Mouse (Mus musculus) cerebellum, postnatal 14 days (tissue): ENCODE data around the gene Adam15.
A peak's percentile ranks its signal among the peaks of the same experiment; 100 is the strongest.

ENCODE experiments used
- DNase-seq, 2 experiments: peaks; one replicate each; pipeline ENCODE4 v3.0.0; 2021; ENCODE audit warnings: mixed read lengths in 2 of 2

Gene Adam15

DNA sequence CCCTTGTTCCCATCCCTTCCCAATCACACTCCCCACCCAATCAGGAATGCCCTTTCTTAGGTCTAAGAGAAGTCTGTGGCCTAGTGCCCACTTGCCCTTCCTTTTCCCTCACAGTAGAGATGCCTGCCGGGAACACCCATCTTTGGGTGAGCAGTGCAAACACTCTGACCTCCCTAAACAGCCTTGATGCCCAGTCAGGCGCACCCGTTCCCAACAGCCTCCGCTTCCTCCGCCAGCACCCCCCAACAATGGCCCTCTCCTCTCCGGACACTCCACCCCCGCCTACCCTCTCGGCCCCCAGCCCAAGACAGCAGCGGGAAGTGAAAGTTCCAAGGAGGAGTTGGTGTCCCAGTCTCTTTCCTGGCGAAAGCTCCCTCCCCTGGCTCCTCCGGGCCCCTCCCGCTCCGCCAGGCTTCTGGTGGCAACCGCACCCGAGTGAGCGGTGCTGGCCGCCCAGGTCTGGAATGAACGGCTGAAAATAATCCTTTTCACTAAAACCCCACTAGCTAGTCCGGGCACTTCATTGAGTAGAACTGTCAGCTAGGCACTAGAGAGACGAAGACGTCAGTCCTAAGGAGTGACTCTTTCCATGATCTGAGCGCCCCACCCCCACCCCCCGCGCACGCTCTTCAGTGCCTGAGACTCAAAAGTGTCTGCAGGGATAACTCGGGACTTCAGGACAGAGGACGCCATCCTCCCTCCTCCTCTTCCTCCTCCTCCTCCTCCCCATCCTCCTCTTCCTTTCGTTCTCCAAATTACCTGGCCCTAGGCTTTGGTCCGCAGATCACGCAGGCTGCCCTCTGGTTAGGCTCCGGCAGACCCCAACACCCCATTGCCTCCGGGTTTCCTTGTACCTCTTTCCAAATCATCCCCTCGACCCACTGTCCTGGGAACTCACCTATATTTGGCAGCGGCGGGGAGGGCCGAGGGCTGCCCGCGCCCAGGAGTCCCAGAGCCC is 606 bp downstream of the Adam15 start:
- DNase-seq, result peak; percentile 45 to 47

DNA sequence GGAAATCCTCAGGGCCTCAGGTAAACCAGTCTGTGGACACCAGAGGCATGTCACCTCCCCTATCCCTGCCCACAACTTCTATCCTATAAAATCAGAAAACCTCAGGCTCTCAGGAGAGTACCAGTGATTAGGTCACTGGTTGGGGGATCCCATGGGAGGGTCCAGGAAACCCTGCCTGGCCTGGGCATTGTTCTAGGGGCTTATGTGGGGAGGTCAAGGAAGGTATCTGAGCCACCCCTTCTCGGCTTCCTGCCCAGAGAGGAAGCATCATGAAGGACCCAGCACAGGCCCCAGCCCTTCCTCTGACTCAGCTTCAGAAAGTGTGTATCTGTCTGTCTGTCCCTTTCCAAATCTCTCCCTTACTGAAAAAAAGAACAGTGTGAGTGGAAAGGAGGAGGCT is 1.9 kb downstream of the Adam15 start:
- no peak for DNase-seq

DNA sequence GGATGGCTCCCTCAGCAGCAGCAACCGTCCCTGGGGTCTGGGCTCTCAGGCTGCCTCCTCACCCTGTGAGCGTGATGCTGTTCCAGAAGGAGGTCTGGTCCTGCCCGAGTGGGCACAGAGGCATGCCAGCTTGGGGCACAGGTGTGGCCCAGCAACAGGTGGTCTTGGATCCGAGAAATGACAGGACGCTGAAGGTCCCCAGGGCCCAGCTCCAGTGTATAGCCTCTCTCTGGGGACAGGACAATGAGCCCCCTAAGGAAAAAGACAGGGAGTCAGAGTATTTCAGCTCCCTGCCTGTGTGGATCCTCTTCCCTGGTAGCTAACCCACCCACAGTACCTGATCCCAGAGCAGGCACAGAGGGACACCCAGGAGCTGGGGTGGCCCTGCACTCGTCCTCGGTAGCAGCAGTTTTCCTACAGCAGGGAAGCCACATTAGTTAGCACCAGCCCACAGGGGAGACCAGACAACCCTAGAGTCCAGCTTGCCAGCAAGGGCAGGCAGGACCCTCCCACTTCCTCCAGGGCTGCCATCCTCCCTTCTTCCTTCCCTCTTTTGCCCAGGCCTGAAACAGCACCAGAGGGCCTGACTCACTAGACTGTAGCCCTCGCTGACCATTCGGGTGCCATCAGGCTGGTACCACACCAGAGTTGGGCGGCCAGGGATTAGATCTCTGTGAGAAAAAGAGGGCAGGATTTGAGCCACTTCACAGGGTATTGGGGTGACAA is 2.8 kb downstream of the Adam15 start:
- DNase-seq, result no peak

DNA sequence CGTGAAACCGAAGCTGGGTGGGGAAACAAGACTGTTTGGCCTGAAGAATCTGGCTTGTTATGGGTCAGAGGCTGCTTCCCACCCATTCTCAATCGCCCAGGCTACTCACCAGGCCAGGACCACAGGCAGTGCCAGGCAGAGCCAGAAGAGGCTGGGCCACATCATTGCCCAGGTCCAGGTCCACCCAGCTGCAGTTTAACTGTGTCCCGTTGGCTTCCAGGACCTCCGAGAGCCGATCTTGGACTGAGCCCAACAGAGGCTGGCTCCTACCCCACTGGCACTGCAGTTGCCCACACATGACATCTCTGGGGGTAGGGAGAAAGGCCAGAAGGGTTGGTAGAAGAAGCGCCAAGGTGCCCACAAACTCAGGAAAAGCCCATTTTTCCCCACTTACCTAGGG is 6.5 kb downstream of the Adam15 start:
- no peak for DNase-seq

DNA sequence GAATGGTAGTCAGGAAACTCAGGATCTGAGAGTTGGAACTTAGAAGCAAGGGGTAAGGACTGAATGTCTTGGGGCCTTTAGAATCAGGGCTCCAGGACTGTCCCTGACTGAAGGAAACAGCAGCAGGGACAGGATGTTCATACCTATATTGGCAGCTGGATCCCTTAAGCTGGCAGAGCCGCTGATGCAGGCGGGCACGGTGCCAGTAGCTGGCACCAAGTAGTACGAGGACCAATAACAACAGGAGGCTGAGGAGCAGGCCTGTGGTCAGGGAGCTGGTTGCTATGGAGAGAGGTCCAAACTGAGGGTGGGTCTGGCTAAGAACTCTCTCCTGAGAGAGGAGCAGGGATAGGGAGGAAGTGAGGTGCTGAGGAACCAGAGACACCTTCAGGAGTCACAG is 8.0 kb downstream of the Adam15 start:
- no peak for DNase-seq

DNA sequence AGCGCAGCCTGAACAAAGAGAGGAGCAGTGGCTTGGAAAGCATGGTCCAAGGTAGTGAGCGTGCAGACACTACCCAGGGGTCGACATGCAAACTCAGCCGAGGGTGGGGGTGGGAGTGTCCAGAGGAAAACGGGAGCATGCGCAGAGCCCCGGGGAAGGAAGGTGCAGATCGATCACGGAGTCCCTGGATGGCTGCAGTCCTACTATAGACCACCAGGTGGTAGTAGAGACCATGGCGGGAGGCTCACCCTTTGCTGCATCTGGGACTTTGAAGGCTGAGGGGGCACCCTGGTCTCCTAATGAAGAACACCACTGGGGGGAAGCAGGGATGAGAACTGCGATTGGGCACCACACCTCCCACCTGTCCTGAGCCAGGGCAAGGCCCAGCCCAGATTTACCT is 9.3 kb downstream of the Adam15 start:
- peak; percentile 91 to 93 for DNase-seq

DNA sequence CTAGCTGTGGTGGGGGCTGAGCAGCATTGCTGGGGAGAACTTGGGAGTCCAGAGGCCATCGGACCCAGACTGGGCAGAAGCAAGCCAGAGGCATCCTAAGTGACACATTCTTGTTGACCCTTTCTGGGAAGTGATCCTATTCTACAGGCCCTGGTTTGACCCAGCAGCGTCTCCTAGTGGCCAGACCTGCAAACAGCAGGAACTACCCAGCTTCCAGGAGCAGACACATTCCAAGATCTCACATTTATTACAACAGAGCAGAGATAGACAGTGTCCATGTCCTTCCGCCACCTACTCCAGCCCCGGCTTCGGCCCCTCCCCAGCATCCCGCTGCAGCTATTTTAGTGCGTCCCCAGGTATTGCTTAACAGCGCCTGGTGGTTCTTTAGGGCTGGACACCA is 10.4 kb downstream of the Adam15 start:
- DNase-seq, result peak; percentile 67 to 86

DNA sequence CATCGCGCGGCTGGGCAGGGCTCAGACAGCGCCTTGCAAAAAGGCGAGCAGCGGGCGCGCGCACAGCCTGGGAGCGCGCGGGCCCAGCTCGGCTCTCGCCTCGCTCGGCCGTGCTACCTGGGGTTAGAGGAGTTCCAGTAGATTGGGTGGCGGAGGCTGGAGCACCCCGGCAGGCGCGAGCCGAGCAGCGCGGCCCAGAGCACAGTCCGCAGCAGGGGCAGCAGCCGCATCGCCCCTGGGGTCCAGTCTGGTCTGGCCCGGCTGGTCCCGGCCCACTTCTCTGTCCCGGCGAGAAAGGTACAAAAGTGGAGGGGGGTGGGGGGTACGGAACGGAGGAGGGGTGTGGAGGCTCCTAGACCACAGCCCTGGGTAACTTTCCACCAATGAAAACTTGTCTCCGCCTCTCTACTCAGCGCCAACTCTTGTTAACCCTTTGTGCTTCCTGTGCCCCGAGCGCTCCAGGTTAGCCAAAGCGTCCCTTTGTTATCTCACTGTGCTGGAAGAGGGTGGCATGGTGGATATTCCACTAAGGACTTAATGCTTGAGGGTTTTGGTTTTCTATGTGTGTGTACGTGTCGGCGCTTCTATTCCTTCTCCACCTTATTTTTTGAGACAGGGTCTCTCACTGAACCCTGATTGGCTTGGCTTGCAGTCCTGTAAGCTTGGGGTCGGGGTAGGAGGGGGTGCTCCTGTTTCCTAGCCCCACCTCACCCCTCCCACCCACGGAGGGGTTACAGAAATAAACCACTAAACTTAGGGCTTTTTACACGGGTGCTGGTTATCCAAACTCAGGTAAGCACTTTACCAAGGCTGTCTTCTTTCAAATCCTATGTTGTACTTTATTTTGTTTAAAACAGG is 11.8 kb downstream of the Adam15 start, which contains the start of gene Efna4:
Gene Efna4, minus strand, starts transcription at position 308 of the 858 bp plus-strand sequence.
- DNase-seq, result peak; percentile 49 to 50

DNA sequence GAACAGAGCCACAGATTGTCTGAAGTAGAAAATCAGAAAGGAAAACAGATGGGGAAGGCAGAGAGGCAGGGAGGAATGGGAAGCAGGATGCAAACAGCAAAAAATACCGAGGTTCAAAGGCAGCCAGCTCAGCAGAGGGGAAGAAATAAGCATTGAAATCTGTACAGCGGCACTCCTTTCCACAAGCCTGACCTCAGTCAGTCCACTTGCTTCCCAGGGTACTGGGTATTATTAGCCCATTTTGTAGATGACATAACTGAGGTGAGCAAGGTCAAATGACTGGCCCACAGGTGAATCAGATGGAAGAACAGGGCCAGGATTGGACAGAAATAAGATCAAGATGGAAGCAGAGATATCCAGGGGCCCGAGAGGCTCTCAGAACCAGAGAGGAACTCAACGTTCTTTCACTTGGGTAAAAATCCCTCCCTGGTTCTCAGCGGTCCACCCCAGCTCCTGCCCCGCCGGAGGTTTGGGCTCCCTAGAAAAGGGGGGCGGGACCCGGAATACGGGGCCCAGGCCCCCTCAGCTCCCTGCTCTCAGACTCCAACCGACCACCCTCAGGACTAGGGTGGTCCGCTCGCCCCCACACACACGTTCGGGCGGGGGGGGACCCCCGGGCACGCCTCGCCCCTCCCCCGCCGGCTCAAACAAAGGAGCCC is 12.6 kb downstream of the Adam15 start:
- no peak for DNase-seq

DNA sequence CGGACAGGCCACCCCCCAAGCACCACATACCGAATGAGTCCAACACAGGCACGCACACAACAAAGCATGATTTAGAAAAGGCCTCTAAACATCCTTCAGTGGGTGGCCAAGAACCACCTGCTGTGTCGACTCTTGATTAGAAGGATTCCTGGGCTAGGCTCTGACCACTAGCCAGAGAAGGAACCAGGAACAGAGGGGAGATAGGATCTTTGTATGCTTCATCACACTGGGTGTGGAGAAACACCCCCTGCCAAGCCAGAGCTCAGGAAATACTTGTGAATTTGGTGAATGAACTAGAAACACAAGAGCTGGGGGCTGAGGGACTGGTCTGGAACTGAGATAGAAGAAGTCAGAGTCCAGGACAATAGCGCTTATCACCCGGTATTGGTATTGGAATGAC is 13.3 kb downstream of the Adam15 start:
- DNase-seq, result peak in 1 of 2 experiments; percentile 9

DNA sequence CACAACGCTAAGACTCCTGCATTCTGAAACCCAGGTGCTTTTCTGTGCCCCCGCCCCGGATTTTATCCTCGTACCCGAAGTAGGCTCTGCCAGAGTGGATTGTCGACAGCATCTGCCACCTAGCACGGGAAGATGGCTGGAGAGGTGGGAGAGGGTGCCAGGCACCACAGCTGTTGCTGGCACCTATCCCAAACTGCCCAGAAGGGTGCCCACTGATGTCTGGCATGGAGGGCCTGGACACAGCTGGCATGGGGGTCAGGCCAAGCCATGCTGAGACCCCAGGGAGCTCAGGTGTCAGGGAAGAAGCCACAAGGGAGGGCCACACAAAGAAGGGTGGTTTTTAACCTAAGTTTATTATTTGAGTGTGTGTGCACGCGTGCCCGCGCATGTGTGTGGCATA is 16.7 kb downstream of the Adam15 start:
- DNase-seq, result peak; percentile 61 to 66

DNA sequence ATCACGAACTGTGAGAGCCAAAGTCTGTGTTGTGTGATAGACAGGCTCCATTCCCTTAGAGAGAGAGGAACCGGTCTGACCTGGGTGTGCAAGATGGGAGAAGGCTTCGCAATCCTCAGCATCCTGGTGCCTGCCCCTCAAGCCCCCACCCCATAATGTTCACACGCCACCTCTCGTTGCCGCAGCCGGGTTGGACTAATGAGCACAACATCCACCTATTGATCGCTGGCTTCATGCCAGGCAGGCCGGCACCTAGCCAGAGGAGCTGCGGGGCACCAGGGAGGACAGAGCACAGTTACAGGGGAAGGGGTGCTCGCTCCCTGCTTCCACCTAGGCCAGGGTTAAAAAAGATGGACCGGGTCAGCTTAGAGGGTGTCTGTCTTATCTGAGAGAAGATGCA is 17.3 kb downstream of the Adam15 start:
- peak in 1 of 2 experiments; percentile 70 for DNase-seq

DNA sequence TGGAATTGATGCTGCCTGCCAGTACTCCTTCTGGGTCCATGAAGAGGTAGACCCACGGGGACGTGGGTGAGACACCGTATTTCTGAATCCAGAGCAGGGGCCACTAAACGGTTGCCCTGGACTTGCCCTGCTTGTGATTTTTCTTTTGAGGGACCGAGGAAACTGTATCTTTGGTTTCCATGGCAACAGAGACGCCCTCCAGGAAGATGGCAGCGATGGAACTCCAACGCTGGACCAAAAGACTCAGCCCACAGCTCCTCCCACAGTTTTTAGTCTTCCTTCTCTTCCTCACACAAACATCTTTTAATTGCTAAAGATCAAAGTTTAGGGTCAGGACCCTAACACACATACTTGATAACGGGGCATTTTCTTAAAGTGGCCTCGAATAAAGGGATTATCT is 17.8 kb downstream of the Adam15 start:
- DNase-seq, result peak in 1 of 2 experiments; percentile 17

DNA sequence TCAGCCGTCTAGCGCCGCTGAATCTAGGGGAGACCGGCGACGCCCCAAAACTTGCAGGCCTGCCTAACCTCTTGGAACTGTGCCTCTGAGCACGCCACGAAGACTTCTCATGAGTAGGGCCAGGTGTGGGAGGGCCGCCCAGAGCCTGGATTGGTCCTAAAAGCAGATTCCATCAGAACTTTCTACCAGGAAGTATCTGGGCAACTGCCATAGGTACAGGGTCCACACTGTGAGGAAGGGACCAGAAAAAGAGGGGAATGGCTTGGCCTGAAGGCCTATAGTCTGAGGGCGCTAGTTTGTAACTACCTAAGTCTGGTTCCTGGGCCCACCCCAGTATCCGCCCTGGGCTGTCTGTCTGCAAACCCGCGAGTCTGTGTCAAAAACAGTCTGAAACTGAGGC is 18.2 kb downstream of the Adam15 start:
- DNase-seq, result peak in 1 of 2 experiments; percentile 5

DNA sequence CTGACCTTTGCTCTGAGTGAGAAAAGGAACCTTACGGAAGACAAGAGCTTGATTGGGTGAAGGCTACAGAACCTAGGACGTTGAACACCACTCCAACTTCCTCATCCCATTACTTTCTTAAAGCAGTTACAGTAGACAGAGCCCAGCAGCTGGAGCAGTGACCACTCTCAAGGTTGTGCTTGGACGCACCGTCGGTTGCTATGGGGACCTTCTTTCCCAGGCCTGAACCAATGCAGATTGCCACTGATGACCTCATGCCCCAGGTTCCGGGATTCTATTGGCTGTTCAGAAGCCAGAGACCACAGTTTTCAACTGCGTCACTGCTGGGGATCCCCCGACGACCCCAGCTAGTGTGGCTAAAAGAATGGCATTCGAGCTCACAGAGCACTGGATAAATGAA is 18.8 kb downstream of the Adam15 start:
- no peak for DNase-seq

DNA sequence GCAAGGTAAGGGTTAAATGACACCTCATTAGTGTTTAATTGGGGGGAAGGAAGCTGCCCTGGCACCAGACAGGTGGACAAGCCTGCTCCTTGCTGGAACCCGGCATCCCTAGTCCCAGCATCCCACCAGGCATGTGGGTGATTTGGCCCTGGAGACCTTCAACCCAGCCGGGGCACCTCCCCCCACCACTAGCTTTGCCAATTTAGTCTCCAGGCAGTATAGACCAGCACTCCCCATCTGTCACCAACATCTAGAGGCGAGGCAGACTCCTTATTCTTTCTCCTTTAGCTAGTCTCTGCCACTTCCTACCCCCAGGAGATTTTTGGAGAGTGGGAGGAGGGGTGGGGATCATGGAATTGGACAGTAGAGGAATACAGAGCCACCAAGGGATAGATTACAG is 19.4 kb downstream of the Adam15 start:
- DNase-seq, result peak in 1 of 2 experiments; percentile 27

DNA sequence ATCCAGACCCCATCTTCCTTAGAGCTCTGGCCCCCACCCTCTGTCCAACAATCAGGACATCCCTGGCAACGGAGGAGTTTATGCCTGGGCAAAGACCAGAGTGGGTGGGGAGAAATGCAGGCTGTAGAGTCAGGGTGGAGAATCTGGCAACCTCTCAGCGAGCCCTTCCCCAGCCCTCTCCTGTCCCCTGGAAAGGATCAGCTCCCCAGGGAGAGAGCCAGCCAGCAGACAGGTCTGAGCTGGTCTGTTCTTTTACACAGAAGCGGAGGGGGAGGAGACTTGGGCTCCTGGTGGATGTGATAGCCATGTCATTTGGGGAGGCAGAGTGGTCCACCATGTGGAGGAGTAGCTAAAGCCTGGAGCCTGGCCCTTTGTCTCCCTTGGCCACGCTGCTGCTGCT is 21.2 kb downstream of the Adam15 start:
- peak in 1 of 2 experiments; percentile 13 for DNase-seq

DNA sequence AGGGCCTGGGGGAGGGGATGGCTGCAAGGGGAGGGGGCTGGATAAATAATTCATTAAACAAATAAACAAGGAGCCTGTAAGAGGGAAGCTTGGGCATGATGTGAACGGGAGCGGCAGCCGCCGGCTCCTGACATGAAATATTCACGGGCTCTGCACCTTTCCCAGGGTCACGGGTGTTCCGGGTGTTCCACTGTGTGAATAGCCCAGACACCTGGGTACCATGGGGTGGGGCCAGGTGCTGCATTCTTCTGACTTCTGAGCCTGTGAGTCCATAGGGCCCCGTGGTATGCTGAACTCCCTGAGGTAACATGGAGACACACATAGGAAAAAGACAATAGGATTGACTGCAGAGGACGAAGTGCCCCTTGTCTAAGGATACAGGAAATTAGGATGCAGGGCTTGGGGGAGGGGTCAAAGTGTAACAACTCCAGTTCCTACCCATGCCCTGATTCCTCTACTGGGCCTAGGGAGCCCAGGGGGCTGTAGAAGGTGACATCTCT is 22.4 kb downstream of the Adam15 start:
- peak in 1 of 2 experiments; percentile 1 for DNase-seq

DNA sequence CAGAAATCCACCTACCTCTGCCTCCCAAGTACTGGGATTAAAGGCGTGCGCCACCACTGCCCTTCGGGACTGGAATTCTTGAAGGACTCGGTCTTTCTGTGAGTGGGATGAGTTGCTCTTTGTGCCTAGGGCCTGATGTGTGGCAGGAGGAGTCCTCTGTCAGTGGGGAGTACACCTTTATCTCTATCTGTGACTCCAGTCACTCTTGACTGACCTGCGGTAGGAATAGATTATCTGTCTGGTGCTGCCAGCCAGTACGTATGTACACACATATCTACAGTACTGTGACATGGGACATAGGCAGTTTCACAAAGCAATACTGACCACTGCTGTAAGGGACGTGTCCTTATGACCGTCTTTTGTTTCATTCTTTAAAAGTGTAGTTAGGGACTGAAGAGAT is 23.9 kb downstream of the Adam15 start:
- no peak for DNase-seq

DNA sequence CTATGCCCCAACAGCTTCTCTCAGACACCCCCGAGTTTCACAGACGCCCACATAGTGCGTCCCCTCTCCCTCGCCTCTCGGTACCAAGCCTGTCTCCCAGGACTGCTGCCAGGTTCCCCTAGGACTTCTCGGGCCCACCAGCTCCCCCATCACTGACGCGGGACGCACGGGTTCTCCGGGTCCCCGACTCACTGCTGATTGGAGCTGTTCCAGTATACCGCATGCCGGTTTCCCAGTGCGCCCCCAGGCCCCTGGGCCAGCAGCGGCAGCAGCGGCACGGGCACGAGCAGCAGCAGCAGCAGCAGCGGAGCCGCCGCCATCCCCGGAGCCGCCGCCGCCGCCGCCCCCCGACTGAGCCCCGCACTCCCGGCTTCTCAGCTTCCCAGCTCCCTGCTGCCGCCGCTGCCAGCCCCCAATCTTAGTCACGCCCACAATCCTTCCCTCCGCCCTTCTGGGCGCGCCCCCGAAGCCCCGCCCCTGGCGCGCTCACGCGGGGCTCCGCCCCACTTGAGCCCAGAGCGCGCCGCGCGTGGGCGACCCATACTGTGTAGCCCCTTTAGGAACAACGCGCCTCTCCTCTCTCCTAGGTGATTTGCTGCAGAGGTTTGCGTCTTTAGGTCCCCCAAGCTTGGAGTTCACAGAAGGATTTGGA is 27.2 kb downstream of the Adam15 start, which contains the start of gene Efna3:
Gene Efna3, minus strand, starts transcription at position 452 of the 652 bp plus-strand sequence.
- peak; percentile 67 to 72 for DNase-seq

DNA sequence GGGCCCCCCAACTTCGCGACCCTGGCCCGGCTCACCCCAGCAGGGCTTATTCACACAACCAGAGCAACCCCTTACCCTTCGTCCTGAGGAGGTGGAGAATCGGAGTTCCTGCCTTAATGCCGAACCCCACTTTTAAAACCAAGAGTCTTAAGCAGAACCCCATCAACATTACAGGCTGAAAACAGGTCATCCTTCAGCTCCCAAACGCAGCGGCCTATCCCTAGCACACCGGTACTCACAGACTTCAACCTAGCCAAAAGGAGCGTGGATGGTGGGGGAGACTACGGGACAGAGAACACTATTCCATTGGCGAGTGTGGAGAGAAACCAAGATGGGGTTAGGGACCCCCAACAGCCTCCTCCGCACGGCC is 27.7 kb downstream of the Adam15 start:
- DNase-seq, result no peak
